Mouse (Mus musculus) olfactory bulb, adult 2 months (tissue): ENCODE measurements at regions not wholly inside any gene's neighbourhood (a gene's known extent, or its start where the extent isn't known, plus 50 kb on each side); places are given as distances from the start of the nearest gene placed in this dataset.

ENCODE experiments used
- CTCF ChIP-seq: fragments of 200-500 bp; IDR thresholded peaks from 2 replicates; pipeline ENCODE4 v1.5.1; 2012; ENCODE audit warnings: low read depth, mild to moderate bottlenecking, low read length, moderate library complexity; ENCODE audit not compliant: insufficient read depth
- POLR2A ChIP-seq: fragments of 200-500 bp; IDR thresholded peaks from 2 replicates; pipeline ENCODE4 v1.6.1; 2012; ENCODE audit warnings: mild to moderate bottlenecking, low read depth, low read length, moderate library complexity; ENCODE audit not compliant: insufficient read depth

DNA sequence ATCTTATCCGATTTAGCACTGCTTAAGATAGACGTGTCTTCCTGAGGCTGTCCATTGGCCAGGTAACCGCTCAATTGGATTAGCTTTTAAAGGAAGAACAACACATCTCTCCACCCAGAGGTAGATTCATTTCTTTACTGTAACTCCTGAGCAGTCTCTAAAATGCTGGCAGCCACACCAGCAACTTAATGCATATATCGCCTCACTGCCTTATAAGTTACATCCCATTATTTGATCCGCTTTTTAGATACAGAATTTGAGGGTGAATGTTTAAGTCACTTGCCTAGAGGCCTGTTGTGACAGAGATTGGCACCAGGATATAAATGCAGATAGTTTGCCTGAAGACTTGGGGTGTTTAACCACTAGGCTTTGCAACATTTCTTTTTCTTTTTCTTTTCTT lies 77.7 kb upstream of the Cav2 start:
- TF ChIP-seq POLR2A (no peak), CTCF (no peak)
